Mouse (Mus musculus) limb, embryonic 11.5 days (tissue): ENCODE data around the gene Bhlhe41. TPM values are rescaled to one million over a fixed set of nuclear protein-coding genes. Genes with fewer than 3 reads are reported as not detected.

ENCODE experiments used
- ATAC-seq: fragments of 200-750 bp; cut with Nextera tagmentation; 2 replicates; pipeline ENCODE4 v1.8.0; 2017; ENCODE audit warnings: low read depth; ENCODE audit not compliant: insufficient number of reproducible peaks, low FRiP score, low TSS enrichment
- DNase-seq: peaks from one replicate; pipeline ENCODE4 v3.0.0-alpha.2; 2015; ENCODE audit warnings: low spot score
- H3K27ac ChIP-seq: fragments of 300-500 bp; sonication (generic); replicated peaks from 2 replicates; pipeline ENCODE4 v1.5.1; 2014; ENCODE audit warnings: low read depth, mild to moderate bottlenecking, low read length
- H3K27me3 ChIP-seq: fragments of 300-500 bp; sonication (generic); 2 replicates; pipeline ENCODE4 v1.6.1; 2014; ENCODE audit warnings: mild to moderate bottlenecking, low read length, mixed read lengths; ENCODE audit not compliant: control insufficient read depth, insufficient read depth
- H3K36me3 ChIP-seq: fragments of 300-500 bp; sonication (generic); 2 replicates; pipeline ENCODE4 v1.6.1; 2014; ENCODE audit warnings: mild to moderate bottlenecking, low read length, moderate library complexity, mixed read lengths; ENCODE audit not compliant: control insufficient read depth, insufficient read depth
- H3K4me1 ChIP-seq: fragments of 300-500 bp; sonication (generic); 2 replicates; pipeline ENCODE4 v1.6.1; 2014; ENCODE audit warnings: low read length, mixed read lengths; ENCODE audit not compliant: control insufficient read depth, insufficient read depth
- H3K4me2 ChIP-seq: fragments of 300-500 bp; sonication (generic); 2 replicates; pipeline ENCODE4 v1.6.1; 2014; ENCODE audit warnings: low read depth, mild to moderate bottlenecking, moderate library complexity; ENCODE audit not compliant: severe bottlenecking
- H3K4me3 ChIP-seq: fragments of 300-500 bp; sonication (generic); 2 replicates; pipeline ENCODE4 v1.5.1; 2014; ENCODE audit warnings: low read depth, low read length
- H3K9ac ChIP-seq: fragments of 300-500 bp; sonication (generic); 2 replicates; pipeline ENCODE4 v1.6.1; 2014; ENCODE audit warnings: mild to moderate bottlenecking, low read length
- H3K9me3 ChIP-seq: fragments of 300-500 bp; sonication (generic); 2 replicates; pipeline ENCODE4 v1.6.1; 2016; ENCODE audit warnings: low read length; ENCODE audit not compliant: control insufficient read depth
- WGBS: fragments of 180-500 bp; shearing (Covaris S2); extraction: QIAGEN DNeasy Blood & Tissue Kit; methylation state at CpG from one replicate; pipeline ENCODE4 v1.1.7; 2014; 5-methylcytosine and 5-hydroxymethylcytosine counted together
- polyA plus RNA-seq: library from polyadenylated mRNA; unstranded; fragments of >200 nt; fragmentation: Nextera tagmentation; extraction: Ambion mirVana; gene quantifications from 2 replicates; pipeline ENCODE4 v1.2.1, GENCODE M21; 2014

The Bhlhe41 gene
- polyA plus RNA-seq, result 0.49 and 0.70 TPM in 2 replicates

DNA sequence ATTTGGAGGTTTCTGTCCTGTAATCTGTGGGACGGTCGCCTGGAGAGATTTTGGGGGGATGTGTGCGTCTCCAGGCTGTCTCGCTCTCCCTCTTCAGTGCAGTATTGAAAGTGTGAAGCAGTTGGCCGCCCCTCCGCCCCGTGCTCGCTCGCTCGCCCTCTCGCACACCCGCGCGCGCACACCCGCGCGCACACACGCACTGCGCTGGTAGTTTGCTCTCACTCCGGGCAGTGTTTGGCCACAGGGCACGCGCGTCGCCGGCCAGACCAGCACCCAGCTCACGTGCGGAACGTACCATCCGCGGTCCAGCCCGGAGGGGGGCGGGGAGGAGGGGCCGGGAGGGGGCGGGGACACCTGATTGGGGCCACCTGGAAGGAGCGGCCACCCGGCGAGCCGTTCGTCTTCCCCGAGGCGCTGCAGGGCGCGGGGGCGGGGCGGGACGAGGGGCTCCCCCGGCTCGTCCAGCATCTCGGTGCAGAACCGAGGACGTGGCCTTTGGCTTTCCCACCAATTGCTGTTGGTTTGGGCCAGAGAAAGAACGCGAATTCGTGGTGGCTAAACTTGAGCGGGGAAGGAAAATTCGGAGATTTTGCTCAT, at the start of gene Bhlhe41:
TSS of gene Bhlhe41 (minus strand) at position 270 of the 597 bp plus-strand sequence.
- Histone ChIP-seq H3K9me3 (no peaks in the 10 kb centered on the region), H3K9ac (peak within 1 kb of the TSS; percentile 32; the same call in 1 of the 2 replicates), H3K27ac (no peak within 1 kb of the TSS), H3K4me2 (peak within 1 kb of the TSS; percentile 83), H3K4me3 (peak within 1 kb of the TSS; percentile 40), H3K36me3 (no peaks in the 10 kb centered on the region), H3K4me1 (peaks cover 10% of the 10 kb centered on the region), H3K27me3 (peaks cover 36% of the 10 kb centered on the region)
- under 1% methylated on average over 53 of the region's 57 CpGs for WGBS
- DNase-seq (peak; percentile 81), ATAC-seq (peak; percentile 65)

DNA sequence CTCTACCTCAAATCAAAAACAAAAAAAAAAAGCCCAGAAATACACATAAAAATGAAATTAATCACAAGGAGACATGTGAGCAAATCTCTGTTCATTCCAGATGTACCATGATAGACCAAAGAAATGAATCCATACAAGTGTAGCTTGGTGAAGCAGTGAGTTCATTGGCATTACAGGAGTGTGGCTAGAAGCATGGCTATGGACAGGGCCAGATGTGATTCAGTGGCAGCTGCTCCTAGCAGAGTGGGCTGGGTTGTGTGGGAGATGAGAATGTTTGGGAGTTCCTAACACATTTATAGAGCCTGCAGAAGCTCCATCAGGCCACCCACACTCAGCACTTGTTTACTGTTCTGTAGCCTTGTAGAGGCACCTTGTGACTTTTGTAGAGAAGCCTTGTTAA, 46.9 kb upstream of the Bhlhe41 start:
- no peaks in the 10 kb centered on the region for H3K36me3 ChIP-seq
- H3K27ac ChIP-seq, result no peak overlapping the region
- no peaks in the 10 kb centered on the region for H3K9me3 ChIP-seq
- no peak for ATAC-seq
- no peak overlapping the region for H3K4me3 ChIP-seq
- no peak overlapping the region for H3K4me2 ChIP-seq
- H3K4me1 ChIP-seq, result no peaks in the 10 kb centered on the region
- DNase-seq, result no peak
- no peak overlapping the region for H3K9ac ChIP-seq
- no peaks in the 10 kb centered on the region for H3K27me3 ChIP-seq

DNA sequence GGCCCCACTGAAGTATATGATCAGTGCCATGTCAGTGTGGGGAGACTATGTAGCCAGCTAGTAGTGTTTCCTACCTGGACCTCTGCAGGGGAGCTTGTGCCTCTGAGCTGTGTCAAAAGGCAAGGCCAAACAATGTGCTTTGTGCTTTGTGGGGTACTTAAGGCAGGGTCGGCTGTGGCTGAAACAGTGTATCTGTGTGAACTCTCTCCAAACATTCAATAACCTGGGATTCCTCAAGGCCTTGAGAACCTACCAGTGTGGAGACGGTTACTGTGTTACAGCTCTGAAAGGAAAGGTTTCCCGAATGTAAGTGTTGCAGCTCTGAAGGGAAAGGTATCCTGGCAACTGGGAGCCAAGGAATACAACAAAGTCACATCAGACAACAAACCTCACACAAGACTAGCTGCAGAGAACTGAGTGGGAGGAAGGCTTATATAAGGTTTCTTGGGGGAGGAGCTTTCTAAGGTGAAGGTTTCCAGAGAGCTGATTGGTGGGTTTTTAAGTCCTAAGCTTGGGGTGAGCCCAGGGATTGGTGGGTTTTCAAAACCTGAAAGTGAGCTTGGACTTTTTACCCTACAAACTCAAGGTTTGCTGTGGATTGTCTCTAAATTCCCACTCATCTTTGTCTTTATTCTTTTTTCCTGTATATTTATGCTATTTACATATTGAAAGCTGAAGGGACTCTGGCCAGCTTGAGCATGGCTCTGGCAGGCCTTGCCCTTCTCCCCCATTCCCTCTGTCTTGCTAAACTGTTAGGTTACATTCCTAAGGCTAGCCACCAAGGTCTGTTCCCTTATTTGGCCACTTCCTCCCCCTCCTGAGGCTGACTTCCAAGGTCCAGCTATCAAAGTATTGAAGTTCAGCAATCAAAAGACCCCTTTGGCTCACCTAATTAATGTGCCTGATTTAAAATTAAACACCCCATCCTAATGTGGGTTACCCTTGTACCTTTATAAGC, 45.4 kb upstream of the Bhlhe41 start:
- no peaks in the 10 kb centered on the region for H3K4me1 ChIP-seq
- no peak overlapping the region for H3K27ac ChIP-seq
- H3K9me3 ChIP-seq, result no peaks in the 10 kb centered on the region
- WGBS, result 90% methylated on average over 3 of the region's 3 CpGs
- ATAC-seq (no peak), DNase-seq (no peak)
- no peaks in the 10 kb centered on the region for H3K36me3 ChIP-seq
- H3K27me3 ChIP-seq, result no peaks in the 10 kb centered on the region
- no peak overlapping the region for H3K4me3 ChIP-seq
- no peak overlapping the region for H3K4me2 ChIP-seq
- no peak overlapping the region for H3K9ac ChIP-seq

DNA sequence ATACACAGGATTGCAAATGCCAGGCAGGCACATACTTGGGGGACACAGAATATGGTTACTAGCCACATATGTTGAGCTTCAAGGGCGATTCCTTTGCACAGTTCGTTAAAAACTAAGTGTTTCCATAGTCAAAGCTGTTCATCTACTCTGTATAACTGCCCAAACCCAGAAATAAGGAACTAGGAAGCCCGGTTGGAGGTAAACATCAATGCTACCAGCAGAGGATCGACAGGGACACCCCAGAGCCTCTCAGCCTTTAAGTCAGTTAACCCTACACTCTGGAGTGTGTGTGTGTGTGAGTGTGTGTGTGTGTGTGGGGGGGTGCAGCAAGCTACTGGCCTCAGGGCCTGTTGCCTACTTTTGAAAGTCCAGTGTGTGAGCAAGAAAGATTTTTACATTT, 44.6 kb upstream of the Bhlhe41 start:
- H3K4me3 ChIP-seq, result no peak overlapping the region
- 76% methylated on average over 4 of the region's 4 CpGs for WGBS

DNA sequence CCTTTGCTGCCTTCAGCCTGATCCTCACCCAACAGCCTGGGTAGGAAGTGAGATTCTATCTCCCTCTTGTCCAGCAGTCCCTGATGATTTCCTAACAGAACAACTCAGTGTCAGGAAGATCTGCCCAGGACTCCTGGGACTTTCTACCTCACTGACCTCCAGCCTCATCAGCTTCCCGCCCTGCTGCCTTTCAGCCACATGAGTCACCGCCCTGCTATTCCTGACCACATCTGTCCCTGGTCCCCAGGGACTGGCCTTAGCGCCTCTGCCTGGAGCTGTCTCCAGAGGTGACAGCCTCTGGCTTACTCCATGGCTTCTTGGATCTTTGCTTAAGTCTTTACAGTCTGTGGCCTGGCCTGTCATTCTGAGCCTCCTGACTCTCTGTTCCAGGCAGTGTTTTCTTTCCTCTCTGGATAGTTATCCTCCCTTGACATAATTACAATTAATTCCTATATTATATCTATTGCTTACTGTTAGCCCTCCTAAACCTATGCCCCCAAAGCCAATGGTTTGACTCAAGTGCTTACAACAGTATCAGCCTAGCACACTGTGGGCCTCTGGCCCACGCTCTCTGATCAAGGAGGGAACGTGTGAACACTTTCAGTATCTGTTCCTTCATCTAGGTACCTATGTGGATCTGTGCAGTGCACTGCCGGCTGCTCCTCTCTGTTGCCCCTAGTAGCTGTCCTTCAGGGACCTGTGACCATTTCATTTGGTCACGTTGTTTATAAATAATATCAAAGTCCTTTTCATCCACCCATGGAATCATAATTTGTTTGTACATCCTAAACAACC, 40.9 kb upstream of the Bhlhe41 start:
- no peak for ATAC-seq

More for the DNA sequence above, 44.6 kb upstream of the Bhlhe41 start:
- Histone ChIP-seq H3K4me2 (no peak overlapping the region), H3K27ac (no peak overlapping the region), H3K36me3 (no peaks in the 10 kb centered on the region), H3K4me1 (no peaks in the 10 kb centered on the region), H3K27me3 (no peaks in the 10 kb centered on the region), H3K9ac (no peak overlapping the region), H3K9me3 (no peaks in the 10 kb centered on the region)
- ATAC-seq, result no peak
- DNase-seq, result no peak

DNA sequence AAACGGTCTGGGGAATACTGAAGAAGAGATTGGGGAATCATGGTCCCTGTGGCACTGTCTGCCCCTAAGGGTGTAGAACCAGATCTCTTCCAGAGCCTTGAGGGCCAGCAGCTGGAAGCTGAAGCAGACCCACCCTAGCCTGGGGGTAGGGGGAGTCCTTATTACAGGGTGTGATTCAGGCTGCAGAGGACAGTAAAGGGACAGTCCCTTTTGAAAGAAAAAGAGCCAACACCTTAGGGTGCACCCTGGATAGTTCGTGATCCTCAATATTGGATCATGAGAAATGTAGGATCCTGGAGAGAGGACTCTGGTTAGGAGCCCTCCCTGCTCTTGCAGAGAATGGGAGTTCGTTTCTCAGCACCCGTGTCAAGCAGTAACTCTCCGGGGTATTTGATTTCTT, 39.3 kb upstream of the Bhlhe41 start:
- ATAC-seq (no peak), DNase-seq (no peak)
- Histone ChIP-seq H3K9ac (no peak overlapping the region), H3K4me3 (no peak overlapping the region), H3K27ac (no peak overlapping the region), H3K4me2 (no peak overlapping the region), H3K27me3 (no peaks in the 10 kb centered on the region), H3K36me3 (no peaks in the 10 kb centered on the region), H3K4me1 (no peaks in the 10 kb centered on the region), H3K9me3 (no peaks in the 10 kb centered on the region)
- 83% methylated on average over 5 of the region's 5 CpGs for WGBS

More for the DNA sequence above, 40.9 kb upstream of the Bhlhe41 start:
- Histone ChIP-seq H3K9ac (no peak overlapping the region), H3K4me3 (no peak overlapping the region), H3K27ac (no peak overlapping the region), H3K27me3 (no peaks in the 10 kb centered on the region), H3K36me3 (no peaks in the 10 kb centered on the region), H3K4me2 (no peak overlapping the region), H3K4me1 (no peaks in the 10 kb centered on the region), H3K9me3 (no peaks in the 10 kb centered on the region)
- no peak for DNase-seq
- 64% methylated on average over 7 of the region's 7 CpGs for WGBS

DNA sequence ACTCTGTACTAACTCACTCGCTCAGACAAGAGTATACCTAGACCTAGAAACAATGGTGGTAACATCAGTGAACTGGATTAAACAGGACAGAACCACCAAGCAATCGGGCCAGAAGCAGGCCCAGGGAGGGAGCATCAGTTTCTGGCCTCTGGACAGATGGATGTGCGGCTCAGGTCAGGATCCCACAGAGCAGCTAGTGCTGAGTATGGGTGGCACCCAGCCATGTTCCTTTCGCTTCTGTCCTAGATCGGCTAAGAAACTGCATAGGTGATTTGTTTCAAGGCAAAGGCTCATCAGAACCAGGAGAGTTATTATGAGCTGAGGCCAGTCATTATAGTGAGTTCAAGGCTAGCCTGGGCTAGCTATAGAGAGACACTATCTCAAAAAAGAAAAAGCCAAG, 38.8 kb upstream of the Bhlhe41 start:
- ATAC-seq, result no peak
- no peak for DNase-seq
- 96% methylated on average over 5 of the region's 5 CpGs for WGBS
- H3K36me3 ChIP-seq, result no peaks in the 10 kb centered on the region
- no peaks in the 10 kb centered on the region for H3K9me3 ChIP-seq
- H3K4me3 ChIP-seq, result no peak overlapping the region
- no peak overlapping the region for H3K9ac ChIP-seq
- H3K27me3 ChIP-seq, result no peaks in the 10 kb centered on the region
- H3K4me2 ChIP-seq, result no peak overlapping the region
- H3K27ac ChIP-seq, result no peak overlapping the region
- no peaks in the 10 kb centered on the region for H3K4me1 ChIP-seq

DNA sequence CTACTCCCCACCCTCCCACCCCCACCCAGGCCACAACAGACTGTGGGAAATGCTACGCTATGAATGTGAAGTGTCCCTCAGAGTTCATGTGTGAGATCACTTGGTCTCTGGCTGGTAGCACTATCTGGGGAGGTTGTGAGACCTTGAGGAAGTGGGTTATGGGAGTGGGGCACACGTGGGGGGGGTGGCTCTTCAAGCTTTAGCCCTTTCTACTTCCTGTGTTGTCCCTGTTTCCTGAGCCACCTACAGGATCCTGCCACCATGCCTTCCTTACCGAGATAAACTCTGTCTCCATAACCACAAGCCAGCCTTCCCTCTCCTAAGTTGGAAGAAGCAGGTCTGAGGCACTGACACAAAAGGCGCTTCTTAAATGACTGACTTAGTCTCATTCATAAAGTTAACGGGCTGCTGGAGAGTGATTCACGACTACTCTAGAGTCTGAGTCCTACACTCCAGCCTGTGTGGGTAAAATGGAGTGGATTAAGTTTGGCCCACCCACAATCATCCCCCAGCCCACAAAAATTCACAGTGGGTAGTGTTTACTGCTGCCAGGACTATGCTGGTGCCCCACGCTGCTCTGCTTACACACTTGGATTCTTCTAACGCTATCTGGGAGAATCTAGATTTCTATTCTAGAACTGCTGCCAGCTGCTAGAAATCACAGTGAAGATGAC, 29.4 kb upstream of the Bhlhe41 start:
- WGBS, result 70% methylated on average over 8 of the region's 8 CpGs
- H3K4me1 ChIP-seq, result no peaks in the 10 kb centered on the region
- DNase-seq (no peak), ATAC-seq (no peak)
- H3K9ac ChIP-seq, result no peak overlapping the region
- no peaks in the 10 kb centered on the region for H3K36me3 ChIP-seq
- no peak overlapping the region for H3K4me2 ChIP-seq
- H3K27me3 ChIP-seq, result no peaks in the 10 kb centered on the region
- H3K4me3 ChIP-seq, result no peak overlapping the region
- H3K9me3 ChIP-seq, result no peaks in the 10 kb centered on the region
- no peak overlapping the region for H3K27ac ChIP-seq
